Mouse (Mus musculus): ENCODE data around the gene Sult5a1.

Sult5a1 gene

DNA sequence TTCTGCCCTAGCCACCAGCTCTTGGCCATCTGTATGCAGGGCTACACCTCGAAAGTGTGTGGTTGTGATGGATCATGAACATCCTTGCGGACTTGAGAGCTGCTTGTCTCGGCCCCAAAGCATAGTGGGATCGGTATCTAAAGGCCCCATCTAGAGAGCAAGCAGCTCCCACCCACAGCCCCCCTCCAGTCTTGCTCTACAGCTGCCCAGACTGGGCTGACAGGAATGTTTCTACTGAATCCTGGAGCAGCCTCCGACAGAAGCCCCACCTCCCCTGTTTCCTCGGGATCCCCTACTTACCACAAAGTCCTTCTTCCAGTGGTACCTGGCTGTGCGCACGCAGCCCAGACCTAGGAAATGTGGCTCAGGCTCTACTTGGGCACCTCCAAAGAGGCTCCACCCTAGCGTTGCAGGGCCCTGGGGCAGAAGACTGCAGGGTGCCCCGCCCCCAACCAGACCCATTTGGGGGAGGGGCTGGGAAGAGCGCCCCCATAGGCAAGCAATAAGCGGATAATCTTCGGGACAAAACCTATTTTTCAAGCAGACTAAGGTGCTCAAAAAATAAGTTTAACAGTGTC, at the start of gene Sult5a1:
TSS of gene Sult5a1 (minus strand) at position 428 of the 578 bp plus-strand sequence.
- peak; percentile 52 to 69 for DNase-seq

DNA sequence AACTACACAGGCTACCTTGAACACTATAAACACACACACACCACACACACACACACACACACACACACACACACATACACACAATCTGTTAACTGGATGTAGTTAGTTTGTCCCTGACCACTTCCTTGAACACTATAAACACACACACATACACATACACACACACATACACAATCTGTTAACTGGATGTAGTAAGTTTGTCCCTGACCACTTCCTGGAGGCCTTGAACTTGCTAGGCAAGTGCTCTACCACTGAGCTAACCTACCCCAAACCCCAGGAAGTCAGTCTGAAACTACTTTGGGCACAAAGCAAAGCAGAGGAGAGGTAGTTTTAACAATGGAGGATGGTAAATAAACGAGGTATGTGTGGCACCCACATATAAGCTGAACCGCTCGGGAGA, 45.5 kb upstream of the Sult5a1 start:
- DNase-seq = no peak

DNA sequence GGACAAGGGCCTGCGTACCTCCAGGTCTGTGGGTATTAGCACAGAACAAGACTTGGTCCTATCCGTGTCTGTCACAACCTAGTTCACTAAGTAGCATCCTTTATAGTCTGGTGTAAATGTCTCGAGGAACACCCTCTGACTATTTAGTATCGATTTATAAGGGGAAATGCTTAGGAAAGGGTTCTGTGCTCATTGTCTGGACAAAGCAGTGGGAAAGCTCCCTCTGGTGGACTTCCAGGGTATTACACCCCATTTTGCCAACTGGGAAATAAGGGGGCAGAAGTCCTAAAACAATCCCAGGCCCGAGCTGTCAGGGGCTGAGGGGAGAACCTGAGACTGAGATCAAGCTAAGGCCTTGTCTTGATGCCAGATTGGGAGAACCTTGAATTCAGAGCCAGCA, 44.2 kb upstream of the Sult5a1 start:
- peak; percentile 86 to 87 for DNase-seq

GRCm38 (mm10) chr8:123199864-123200263, 41.7 kb upstream of the Sult5a1 start:
- no peak for DNase-seq

GRCm38 (mm10) chr8:123197016-123197415, 38.9 kb upstream of the Sult5a1 start:
- DNase-seq = peak; percentile 25 to 38

DNA sequence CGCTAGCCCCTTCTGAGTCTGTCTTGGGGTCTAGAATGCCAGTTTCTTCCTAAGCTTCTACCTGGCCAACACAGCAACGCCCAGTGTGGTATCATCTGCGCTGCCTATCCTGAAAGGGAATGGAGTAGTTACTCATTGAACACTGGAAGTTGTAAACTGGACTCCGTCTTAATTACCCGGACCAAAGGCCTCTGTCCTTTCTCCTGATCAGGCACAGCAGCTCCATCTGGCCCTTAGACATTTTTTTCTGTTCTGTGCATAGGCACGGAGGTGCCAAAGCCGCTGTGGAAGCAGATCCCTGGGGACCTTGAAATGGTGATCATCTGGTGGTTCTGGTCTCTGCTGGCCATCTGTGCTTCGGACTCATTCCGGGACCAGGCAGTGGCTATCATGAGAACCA, 35.7 kb upstream of the Sult5a1 start:
- DNase-seq = no peak

GRCm38 (mm10) chr8:123191908-123192307, 33.8 kb upstream of the Sult5a1 start:
- no peak for DNase-seq

DNA sequence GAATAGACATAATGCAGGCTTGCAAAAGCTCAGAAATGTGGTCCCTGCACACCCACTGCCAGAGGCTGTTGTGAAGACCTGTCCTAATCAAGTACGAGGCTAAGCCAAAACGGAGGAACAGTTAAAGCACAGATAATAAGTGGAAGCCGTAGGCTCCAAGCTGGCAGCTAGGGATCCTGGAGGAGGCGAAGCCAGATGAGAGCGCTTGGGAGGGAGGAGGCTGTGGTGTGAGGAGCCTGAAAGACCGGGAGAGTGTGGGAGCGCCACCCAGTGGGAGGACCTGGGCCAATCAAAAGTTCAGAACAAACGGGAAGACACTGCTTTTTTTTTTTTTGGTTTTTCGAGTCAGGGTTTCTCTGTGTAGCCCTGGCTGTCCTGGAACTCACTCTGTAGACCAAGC, 32.6 kb upstream of the Sult5a1 start:
- peak; percentile 90 to 92 for DNase-seq

GRCm38 (mm10) chr8:123188841-123189240, 30.7 kb upstream of the Sult5a1 start:
- no peak for DNase-seq

GRCm38 (mm10) chr8:123188006-123188405, 29.9 kb upstream of the Sult5a1 start:
- DNase-seq = no peak

DNA sequence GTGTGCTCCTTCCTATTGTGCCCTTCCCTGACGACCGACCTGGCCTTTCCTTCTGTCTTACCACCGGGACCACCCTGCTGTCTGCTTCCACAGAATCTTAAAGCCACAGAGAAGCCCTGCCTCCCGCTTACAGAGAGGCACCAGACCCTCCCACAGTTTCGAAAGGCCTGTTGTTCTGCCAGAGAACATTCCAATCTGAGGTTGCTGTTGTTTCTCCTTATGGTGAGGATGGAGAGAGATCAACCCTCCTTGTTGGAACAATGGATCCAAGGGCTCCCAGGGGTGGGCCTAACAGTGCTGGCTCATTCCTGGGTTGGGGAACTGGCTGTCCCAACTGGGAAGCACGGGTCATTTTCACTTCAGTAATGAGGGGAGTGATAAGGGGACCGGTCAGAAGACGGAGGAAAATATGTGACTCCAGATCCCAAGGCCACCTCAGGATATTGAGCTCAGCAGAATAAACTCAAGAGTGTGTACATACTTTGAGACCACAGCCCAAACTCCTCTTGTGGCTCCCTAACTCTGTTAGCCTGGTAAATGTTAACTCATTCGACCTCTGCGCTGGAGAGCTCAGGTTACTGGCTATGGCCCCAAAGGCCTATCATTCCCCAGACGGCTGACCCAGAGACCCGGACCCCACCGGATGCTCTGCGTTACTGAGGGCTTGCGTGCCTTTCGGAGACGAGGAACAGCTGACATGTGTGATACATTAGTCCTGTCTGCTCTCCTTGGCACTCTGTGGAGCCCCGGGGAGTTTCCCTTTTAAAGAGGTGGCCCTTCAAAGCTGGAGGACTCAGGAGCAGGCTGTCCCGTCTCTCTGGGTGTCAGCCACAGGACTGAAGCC, 27.7 kb upstream of the Sult5a1 start, which contains the start of gene Dpep1:
TSS of gene Dpep1 (plus strand) at position 677 of the 844 bp plus-strand sequence.
- DNase-seq = peak; percentile 77 to 84

- DNase-seq = peak; percentile 57 to 72
These were observed 23.3 kb upstream of the Sult5a1 start for GRCm38 (mm10) chr8:123181391-123181790.

GRCm38 (mm10) chr8:123156070-123156773, 1.9 kb downstream of the Sult5a1 start:
- peak in 1 of 2 experiments; percentile 22 for DNase-seq

- peak; percentile 25 to 48 for DNase-seq
These were observed 2.9 kb downstream of the Sult5a1 start for GRCm38 (mm10) chr8:123155177-123155576.

- peak; percentile 58 to 73 for DNase-seq
These were observed 7.4 kb downstream of the Sult5a1 start for GRCm38 (mm10) chr8:123150737-123151171.

DNA sequence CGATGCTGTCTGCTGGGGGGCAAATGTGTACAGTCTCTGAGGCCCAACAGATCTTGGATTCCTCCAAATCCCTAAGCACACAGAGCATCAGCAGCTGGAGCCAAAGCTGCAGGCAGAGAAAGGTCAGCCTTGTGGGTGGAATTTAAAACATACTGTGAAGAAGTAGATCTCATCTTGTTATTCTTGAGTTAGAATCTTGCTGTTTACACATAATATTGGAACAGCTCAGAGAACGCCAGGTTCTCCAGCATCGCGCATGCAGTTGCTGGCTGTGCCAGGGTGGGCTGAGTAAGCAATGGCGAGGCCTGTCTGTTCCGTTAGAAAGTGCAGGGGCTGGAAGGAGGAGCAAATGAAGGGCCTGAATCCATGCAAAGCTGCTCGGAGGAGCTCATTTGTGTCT, 11.7 kb downstream of the Sult5a1 start:
- peak in 1 of 2 experiments; percentile 32 for DNase-seq

- peak; percentile 71 to 77 for DNase-seq
These were observed 12.8 kb downstream of the Sult5a1 start for GRCm38 (mm10) chr8:123145279-123145678.

DNA sequence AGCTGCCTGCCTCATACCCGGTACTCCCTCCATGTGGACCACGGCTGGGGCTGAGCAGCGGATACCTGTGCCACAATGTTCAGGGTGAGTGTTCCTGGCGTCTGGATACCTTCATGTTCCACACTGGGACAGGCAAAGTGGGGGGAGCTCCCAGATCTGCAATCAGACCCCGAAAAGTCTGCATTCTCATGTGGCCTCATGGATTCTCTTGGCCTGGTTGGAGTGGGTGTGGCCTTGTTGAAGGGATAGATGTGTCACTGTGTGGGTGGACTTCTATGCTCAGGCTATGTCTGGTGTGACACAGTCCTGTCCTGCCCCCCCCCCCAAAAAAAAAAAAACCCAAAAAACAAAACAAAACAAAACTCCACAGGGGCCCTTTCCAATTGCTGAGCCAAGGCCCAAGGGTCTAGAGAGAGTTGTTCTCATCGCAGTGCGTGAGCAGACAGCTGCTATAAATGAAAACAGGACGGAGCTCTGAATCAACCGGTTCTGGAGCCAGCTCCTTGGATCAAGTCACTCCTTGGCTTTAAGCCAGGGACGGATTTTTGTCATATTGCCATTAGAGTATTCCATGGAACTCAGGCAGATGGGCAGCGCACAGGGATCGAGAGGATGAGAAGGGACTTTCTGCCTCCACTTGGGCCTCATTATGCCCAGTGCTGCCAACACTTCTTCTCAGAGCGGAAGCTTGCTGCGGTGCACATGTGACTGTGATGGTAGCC, 16.2 kb downstream of the Sult5a1 start:
- DNase-seq = peak; percentile 59 to 75

- DNase-seq = no peak
These were observed 19.4 kb downstream of the Sult5a1 start for GRCm38 (mm10) chr8:123138741-123139140.

GRCm38 (mm10) chr8:123137645-123138077, 20.5 kb downstream of the Sult5a1 start:
- peak; percentile 82 to 89 for DNase-seq

DNA sequence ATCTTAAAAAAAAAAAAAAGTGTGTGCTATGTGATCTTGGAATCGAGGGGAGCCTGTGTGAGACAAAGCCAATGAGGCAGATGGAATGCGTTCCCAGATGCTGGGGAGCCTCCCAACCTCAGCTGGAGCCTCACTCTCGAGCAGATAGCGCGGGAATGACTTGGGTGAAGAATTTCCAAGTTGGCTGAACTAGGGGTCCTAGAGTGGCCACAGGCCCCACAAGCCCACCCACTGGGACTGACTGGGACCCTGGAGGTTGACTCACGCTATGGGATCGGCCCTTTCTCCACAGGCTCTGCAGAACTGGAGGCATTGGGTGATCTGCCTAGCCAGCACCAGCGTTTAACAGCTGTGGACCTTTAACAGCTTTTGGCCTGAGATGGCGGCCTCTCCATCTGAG, 21.8 kb downstream of the Sult5a1 start:
- no peak for DNase-seq

- DNase-seq = peak in 1 of 2 experiments; percentile 50
These were observed 22.3 kb downstream of the Sult5a1 start for GRCm38 (mm10) chr8:123135806-123136205.

- no peak for DNase-seq
These were observed 22.7 kb downstream of the Sult5a1 start for GRCm38 (mm10) chr8:123135406-123135805.
